Mouse (Mus musculus) stomach, embryonic 14.5 days (tissue): Measurements from ENCODE around the gene Txlng. TPM values are rescaled to one million over a fixed set of nuclear protein-coding genes. Genes with fewer than 3 reads are reported as not detected.
A peak's percentile ranks its signal among the peaks of the same experiment; 100 is the strongest.

Experiments used
- ATAC-seq: fragments of 200-750 bp; cut with Nextera tagmentation; 2 replicates; pipeline ENCODE4 v1.8.0; 2017; ENCODE audit warnings: low read depth, moderate TSS enrichment; ENCODE audit not compliant: insufficient number of reproducible peaks, insufficient read depth, low FRiP score
- H3K27ac ChIP-seq: fragments of 300-500 bp; sonication (generic); 2 replicates; pipeline ENCODE4 v1.5.1; 2014; ENCODE audit warnings: mild to moderate bottlenecking, low read length, moderate library complexity, mixed read lengths
- H3K27me3 ChIP-seq: fragments of 300-500 bp; sonication (generic); 2 replicates; pipeline ENCODE4 v1.6.1; 2014; ENCODE audit warnings: low read length, control low read depth, mixed read lengths; ENCODE audit not compliant: control insufficient read depth, insufficient read depth
- H3K36me3 ChIP-seq: fragments of 300-500 bp; sonication (generic); 2 replicates; pipeline ENCODE4 v1.6.1; 2014; ENCODE audit warnings: mild to moderate bottlenecking, control low read depth, low read length, moderate library complexity, mixed read lengths; ENCODE audit not compliant: control insufficient read depth, insufficient read depth
- H3K4me1 ChIP-seq: fragments of 300-500 bp; sonication (generic); 2 replicates; pipeline ENCODE4 v1.6.1; 2014; ENCODE audit warnings: low read length, control low read depth, mixed read lengths; ENCODE audit not compliant: control insufficient read depth, insufficient read depth
- H3K4me2 ChIP-seq: fragments of 300-500 bp; sonication (generic); replicated peaks from 2 replicates; pipeline ENCODE4 v1.6.1; 2014; ENCODE audit warnings: low read depth, low read length, control low read depth
- H3K4me3 ChIP-seq: fragments of 300-500 bp; sonication (generic); 2 replicates; pipeline ENCODE4 v1.5.1; 2014; ENCODE audit warnings: low read depth, low read length, control low read depth
- H3K9ac ChIP-seq: fragments of 300-500 bp; sonication (generic); replicated peaks from 2 replicates; pipeline ENCODE4 v1.6.1; 2014; ENCODE audit warnings: low read depth, mild to moderate bottlenecking, control low read depth, low read length, moderate library complexity, mixed read lengths
- H3K9me3 ChIP-seq: fragments of 300-500 bp; sonication (generic); 2 replicates; pipeline ENCODE4 v1.6.1; 2016; ENCODE audit warnings: low read depth, low read length, control low read depth; ENCODE audit not compliant: control insufficient read depth
- WGBS: fragments of 180-500 bp; shearing (Covaris S2); extraction: QIAGEN DNeasy Blood & Tissue Kit; methylation state at CpG from one replicate; pipeline ENCODE4 v1.1.7; 2014; 5-methylcytosine and 5-hydroxymethylcytosine counted together
- microRNA counts: library from miRNA; unstranded; fragments of <30 nt; microRNA quantifications from one replicate; lab custom pipeline; 2016
- microRNA-seq: library from miRNA; unstranded; fragments of <30 nt; microRNA quantifications from one replicate; pipeline ENCODE4, GENCODE M21; 2016
- polyA plus RNA-seq: library from polyadenylated mRNA; unstranded; fragments of >200 nt; fragmentation: Nextera tagmentation; extraction: Ambion mirVana; gene quantifications from 2 replicates; pipeline ENCODE4 v1.2.1, GENCODE M21; 2014

Txlng gene
- polyA plus RNA-seq, 1 experiment from 2014 or later: 17.0 TPM

DNA sequence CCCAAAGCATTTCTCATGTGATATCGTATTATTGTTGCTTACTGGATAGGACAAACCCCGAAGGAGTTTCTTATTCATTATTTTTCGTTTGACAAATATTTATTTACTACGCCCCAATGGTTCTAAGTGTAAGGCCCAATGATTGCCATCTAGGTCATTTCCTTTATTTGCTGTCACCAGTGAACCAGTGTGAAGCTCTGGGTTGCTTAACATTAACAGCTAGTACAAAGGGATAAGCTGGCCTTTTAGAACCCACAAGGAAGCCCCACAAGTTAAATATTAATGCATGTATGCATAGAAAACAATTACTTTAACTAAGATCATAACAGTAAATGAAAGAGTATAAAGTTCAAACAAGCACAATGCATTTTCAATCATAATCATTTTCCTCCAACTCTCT is 74.9 kb downstream of the Txlng start:
- Histone ChIP-seq H3K9me3 (no peaks in the 10 kb centered on the region), H3K4me1 (no peaks in the 10 kb centered on the region), H3K27me3 (no peaks in the 10 kb centered on the region), H3K27ac (no peak overlapping the region), H3K36me3 (no peaks in the 10 kb centered on the region), H3K4me3 (no peak overlapping the region), H3K9ac (no peak overlapping the region), H3K4me2 (no peak overlapping the region)
- no peak for ATAC-seq
- 86% methylated on average over 4 of the region's 4 CpGs for WGBS

DNA sequence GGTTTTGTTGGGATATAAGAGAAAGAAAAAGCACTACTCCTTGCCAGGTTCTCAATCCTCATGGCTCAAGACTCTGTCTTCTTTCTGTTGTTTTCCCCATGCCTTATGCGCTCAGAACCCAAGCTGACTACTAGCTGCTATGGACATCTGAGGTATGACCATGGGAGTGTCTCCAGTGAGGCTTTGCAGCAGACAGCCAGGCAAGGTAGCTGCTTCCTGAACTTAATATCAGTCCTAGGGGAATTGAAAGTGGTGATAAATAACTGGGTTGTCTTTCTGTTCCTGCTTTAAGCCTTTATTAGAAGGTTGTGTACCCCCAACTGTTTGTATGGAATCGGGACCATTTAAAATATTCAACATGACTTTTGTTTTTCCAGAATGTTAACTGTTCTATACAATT is 76.8 kb downstream of the Txlng start:
- H3K9ac ChIP-seq: no peak overlapping the region
- no peaks in the 10 kb centered on the region for H3K36me3 ChIP-seq
- H3K4me3 ChIP-seq: no peak overlapping the region
- H3K27ac ChIP-seq: no peak overlapping the region
- H3K27me3 ChIP-seq: no peaks in the 10 kb centered on the region
- no peak for ATAC-seq
- WGBS: 93% methylated on average over 2 of the region's 2 CpGs
- no peaks in the 10 kb centered on the region for H3K4me1 ChIP-seq
- H3K4me2 ChIP-seq: no peak overlapping the region
- no peaks in the 10 kb centered on the region for H3K9me3 ChIP-seq

DNA sequence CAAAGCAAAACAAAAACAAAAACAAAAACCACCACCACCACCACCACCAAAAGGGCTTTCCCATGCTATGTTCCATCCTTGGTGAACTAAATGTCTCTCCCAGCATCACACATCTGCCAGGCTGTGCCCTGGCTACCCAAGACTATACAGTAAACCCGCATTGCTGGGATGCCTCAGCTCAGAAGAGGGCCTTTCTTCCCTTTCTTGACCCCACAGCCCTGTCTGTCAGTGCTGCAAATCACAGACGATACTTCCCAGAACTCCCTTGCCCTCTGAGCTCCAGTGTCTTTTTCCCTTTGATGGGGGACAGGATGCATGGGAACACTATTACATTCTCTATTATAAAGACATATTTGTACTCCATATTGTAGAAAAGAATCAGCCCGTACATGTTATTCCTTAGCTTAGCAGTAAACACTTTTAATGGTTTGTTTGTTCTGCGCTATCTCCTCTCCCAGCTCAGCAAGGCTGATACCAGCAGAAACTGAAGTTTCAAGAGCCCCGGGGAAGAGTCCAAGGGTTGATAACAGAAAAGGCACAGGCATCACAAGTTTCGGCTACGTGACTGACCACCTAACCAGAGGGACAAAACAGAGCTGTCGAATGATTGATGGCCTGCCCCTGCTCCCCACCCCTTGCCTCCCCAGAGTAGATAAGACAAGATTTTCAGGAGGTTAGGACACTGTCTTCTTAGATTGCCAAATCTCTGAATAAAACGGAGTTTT is 80.4 kb downstream of the Txlng start:
- Histone ChIP-seq H3K4me2 (no peak overlapping the region), H3K27ac (no peak overlapping the region), H3K4me3 (no peak overlapping the region), H3K9ac (no peak overlapping the region), H3K36me3 (no peaks in the 10 kb centered on the region), H3K4me1 (no peaks in the 10 kb centered on the region), H3K27me3 (no peaks in the 10 kb centered on the region), H3K9me3 (no peaks in the 10 kb centered on the region)
- WGBS: 40% methylated on average over 9 of the region's 9 CpGs
- ATAC-seq: no peak

DNA sequence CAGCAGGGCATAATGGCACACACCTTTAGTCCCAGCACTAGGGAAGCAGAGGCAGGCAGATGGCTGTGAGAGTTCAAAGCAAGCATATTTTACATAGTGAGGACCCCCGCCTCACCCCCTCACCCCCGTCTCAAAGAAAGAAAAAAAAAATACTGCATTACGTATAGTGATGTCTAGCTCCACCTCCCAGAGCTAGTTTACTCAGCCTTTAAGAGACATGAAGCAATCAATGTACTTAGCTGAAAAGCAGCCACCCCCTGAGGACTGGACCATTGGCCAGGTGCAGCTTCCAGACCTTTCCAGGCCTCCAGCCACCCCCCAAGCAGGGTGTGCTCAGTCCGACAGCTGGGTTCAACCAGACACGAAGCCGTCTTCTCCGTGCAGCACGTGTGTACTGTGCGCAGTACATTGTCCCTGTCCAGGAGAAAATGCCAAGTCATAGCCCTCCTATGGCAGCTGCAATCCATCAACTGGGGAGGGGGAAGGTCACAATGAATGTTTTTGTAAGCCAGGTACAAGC is 93.1 kb downstream of the Txlng start:
- Histone ChIP-seq H3K27me3 (no peaks in the 10 kb centered on the region), H3K9ac (no peak overlapping the region), H3K9me3 (no peaks in the 10 kb centered on the region), H3K4me2 (peak overlapping the region; percentile 45), H3K27ac (peak overlapping the region; percentile 84), H3K4me1 (no peaks in the 10 kb centered on the region), H3K36me3 (no peaks in the 10 kb centered on the region), H3K4me3 (peak overlapping the region; percentile 26)
- ATAC-seq: peak; percentile 80
- 29% methylated on average over 9 of the region's 9 CpGs for WGBS

DNA sequence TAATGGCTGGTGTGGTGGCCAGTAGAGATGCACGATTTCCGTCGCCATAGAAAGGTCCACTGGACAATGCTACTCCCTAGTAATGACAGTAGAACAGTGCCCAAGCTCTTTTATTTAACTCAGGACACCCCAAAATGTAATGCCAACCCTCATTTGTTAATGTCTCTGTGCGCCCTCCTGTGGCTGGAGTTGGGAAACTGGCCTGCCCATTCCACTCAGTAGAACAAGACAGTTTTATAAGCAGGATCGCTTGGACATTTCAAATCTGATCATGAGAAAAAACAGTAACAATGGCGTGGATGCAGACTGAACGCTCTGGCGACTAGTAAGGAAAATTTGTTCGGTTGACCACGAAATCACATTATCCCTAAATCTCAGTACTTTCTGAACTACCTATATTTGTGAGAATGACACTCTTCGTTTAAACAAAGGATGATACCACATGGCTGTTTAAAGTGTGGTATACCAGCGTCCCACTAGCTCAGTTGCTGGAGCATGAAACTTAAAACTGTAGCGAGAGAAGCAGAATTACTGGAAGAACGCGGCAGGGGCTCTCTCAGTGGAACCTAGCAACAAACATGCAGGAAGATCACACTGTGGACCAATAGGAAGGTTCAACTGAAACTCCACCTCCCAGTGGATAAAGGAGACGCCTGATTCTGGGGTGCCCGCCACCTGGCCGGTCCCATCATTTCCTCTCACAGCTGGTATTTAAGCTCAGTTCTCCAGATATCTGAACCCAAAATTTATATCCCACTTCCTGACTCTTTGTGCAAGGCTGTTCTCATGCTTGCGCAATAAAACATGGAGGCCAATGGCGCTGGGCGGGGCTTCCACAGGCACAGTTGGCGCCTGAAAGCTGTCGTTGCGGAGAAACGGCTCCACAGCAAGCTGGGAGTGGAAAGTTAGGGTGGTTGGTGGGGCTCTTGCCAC is 94.0 kb downstream of the Txlng start:
- 0 out of 2 replicates have a peak overlapping the region, but pooled peaks have one; percentile 21 for H3K9ac ChIP-seq

DNA sequence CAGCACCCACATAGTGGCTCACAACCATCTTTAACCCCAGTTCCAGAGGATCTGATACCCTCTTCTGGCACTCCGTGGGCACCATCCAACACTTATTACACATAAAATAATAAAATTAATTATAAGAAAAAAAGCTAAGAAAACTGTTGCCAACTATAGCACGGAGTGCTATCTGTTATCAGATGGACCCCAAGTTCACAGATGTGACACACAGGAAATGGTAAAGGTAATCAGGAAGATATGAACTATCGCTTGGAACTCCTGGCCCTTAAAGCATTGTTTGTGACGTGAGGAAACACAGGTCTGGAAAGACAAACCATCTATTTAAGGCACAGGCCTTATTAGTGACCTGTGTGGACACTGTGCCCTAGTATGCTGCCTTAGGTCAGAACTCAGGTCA is 99.2 kb downstream of the Txlng start:
- WGBS: 80% methylated on average over 4 of the region's 4 CpGs
- Histone ChIP-seq H3K36me3 (no peaks in the 10 kb centered on the region), H3K4me3 (no peak overlapping the region), H3K27me3 (no peaks in the 10 kb centered on the region), H3K9me3 (no peaks in the 10 kb centered on the region), H3K9ac (no peak overlapping the region), H3K27ac (no peak overlapping the region), H3K4me2 (no peak overlapping the region), H3K4me1 (no peaks in the 10 kb centered on the region)
- no peak for ATAC-seq

More for the DNA sequence above, 94.0 kb downstream of the Txlng start:
- ATAC-seq: peak; percentile 82
- Histone ChIP-seq H3K27ac (peak overlapping the region; percentile 84), H3K4me1 (no peaks in the 10 kb centered on the region), H3K36me3 (no peaks in the 10 kb centered on the region), H3K27me3 (no peaks in the 10 kb centered on the region), H3K4me3 (peak overlapping the region; percentile 26), H3K4me2 (peak overlapping the region; percentile 45), H3K9me3 (no peaks in the 10 kb centered on the region)
- 25% methylated on average over 25 of the region's 25 CpGs for WGBS

MicroRNAs encoded within 50 kb of the gene (microRNA counts, 519-probe panel; counts per million panel counts)
- microRNA mmu-miR-3473 (lab: Ali Mortazavi, UCI): 2,282 counts per million, percentile 33 among the panel's probes with 10 or more counts

Small RNAs within 50 kb of the gene (microRNA-seq; reads per million reads assigned to microRNA genes)
- not detected for gene Mir3473a

Other genes starting within 250 kb of the Txlng start
- 2.7 and 3.2 TPM in 2 replicates for gene Reps2, start 185.8 kb downstream of the Txlng start, polyA plus RNA-seq
- 548 and 610 TPM in 2 replicates for gene Rbbp7, start 69.1 kb downstream of the Txlng start, polyA plus RNA-seq
- 42.9 and 49.1 TPM in 2 replicates for gene Syap1, start 59.0 kb upstream of the Txlng start, polyA plus RNA-seq
- 97.3 and 103 TPM in 2 replicates for gene Ctps2, start 71.8 kb upstream of the Txlng start, polyA plus RNA-seq
- gene S100g, start 135.1 kb upstream of the Txlng start, polyA plus RNA-seq: 11.1 and 16.4 TPM in 2 replicates